Mouse (Mus musculus): ENCODE data around the gene Sbno2.

Sbno2 gene

DNA sequence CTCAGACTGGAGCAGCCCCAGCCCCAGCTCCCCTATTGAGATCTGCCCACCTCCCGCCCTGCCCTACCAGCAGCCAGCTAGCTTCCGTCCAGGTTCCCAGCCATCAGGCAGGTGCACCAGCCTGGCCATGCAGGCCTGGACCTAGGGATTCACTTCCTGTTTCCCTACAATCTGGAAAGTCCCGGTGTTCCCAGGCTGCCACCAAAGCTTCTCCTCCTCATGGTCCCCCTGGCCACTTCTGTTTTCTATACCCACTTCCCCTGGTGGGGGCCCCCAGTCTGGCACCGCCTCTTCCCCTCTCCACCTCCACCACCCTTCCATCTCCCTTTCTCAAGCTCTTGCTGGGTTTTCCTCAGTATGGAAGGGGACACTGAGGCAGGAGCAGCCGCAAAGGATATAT, at the start of gene Sbno2:
Gene Sbno2 (minus strand): TSS at position 112 of the 400 bp plus-strand sequence.
- no peak for DNase-seq (ENCODE audit: inconsistent age in 2 of 2, low spot score in 1 of 2)

DNA sequence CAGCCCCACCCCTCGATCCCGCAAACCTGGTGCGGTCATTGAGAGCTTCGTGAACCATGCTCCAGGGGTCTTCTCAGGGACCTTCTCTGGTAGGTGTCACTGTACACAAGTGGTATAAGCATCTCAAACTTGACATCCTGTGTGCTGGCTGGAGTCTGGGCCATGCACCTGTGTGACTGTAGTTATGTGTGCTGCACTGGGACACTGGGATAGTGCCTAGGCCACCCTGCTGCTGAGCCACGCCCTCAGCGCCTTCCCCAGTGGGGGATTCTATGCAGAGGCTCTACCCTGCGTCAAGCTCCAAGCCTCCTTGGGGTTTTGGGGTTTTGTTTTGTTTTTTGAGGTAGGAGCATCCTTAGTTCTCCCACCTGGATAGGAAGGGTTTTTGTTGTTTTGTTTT, 49.0 kb upstream of the Sbno2 start:
- no peak for DNase-seq (ENCODE audit: inconsistent age in 2 of 2, low spot score in 1 of 2)

DNA sequence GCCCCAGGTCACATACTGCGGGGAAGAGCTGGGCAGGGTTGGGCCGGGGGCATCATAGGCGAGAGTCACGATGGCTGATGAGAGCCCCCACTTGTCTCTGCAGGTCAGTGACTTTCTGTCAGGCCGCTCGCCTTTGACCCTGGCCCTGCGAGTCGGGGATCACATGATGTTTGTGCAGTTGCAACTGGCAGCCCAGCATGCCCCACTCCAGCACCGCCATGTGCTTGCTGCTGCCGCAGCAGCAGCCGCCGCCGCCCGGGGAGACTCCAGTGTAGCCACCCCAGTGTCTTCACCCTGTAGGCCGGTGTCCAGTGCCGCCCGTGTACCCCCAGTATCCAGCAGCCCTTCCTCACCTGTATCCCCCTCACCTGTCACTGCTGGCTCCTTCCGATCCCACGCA, 48.3 kb upstream of the Sbno2 start:
- DNase-seq (ENCODE audit: inconsistent age in 2 of 2, low spot score in 1 of 2), result peak in 1 of 2 experiments; percentile 45

DNA sequence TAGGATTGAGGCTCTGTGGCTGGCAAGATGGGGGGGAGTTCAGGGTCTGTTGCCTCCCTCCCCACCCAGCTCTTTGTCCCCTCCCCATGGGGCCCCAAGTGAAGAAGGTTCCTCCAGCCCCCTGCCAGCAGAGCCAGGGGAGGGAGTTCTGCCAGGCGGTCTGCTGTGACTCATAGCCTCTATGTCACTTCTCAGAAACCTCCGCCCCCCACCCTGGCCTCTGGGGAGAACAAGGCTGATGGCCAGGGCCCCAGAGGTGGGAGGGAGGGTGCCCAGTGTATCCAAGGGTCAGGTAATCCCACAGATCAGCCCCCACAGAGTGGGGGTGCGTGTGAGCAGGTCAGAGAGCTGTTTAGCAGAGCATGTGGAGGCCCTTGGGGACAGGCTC, 47.5 kb upstream of the Sbno2 start:
- DNase-seq (ENCODE audit: inconsistent age in 2 of 2, low spot score in 1 of 2), result peak; percentile 89 to 95

DNA sequence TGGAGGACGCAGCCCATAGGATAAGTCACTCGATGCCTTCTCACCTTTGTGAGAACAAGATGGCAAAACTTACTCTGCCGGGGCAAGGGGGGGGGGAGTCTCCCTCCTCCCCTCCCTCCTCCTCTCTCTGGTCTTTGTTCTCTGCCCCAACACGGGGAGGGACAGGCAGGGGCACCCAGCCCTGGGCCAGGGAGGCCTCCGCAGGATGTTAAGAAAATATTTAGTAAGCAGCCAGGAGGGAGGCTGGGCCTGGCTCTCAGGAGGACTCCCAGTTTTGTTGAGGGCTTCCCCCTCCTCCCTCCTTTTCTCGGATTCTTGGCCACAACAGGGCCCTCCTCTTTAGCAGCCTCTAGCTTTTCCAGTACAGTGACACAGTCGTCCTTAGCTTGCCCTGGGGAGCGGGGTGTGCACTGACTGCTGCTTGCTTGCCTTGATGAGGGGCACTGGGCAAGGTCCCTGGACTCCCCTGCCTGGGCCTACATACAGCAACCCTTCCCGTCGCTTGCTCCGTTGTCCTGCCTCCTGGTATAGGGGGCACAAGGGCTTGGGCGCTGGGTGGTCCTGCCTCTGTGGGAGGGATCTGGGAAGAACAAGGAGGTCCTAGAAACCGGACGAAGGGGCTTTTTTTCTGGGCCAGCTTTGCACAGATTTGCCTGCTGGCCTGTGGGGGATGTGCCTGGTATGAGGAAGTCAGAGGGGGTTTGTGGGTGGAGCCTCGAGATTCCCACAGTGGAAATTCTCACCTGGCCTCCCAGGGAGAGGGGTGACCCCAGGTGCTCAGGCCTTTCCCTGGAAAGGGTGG, 46.9 kb upstream of the Sbno2 start:
- peak; percentile 70 to 88 for DNase-seq (ENCODE audit: inconsistent age in 2 of 2, low spot score in 1 of 2)

DNA sequence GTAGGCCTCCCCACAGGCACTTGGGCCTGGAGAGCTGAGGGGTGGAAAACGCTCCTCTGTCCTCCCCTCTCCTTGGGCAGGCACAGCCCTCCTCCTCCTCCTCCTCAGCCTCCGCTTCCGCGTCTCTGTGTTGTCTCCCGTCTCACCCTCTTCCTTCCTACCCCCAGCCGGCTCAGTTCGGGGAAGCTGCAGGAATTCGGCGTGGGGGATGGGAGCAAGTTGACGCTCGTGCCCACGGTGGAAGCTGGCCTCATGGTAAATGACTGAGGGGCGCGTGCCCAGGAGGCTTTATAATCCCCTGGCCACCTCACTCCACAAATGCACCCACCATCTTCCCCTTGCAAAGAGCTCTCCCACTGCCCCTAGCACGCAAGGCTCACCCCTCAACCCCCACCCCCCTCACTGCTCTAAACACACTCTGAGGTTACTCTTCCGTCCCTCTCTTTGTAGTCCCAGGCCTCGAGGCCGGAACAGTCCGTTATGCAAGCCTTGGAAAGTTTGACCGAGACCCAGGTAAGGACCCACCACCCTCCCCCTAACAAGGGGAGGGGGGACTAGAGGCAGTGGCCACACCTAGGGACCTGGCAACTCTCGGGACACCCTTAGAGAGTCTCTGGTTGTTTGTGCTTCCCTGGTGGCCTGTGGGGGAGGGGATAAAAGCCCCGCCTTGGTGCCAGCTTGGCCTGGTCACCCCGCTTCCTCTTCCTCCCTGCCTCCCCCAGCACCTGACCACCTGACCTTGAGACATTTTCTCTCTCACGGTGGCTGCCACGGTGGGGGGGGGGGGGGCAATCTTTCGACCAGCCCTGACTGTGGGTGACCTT, 46.1 kb upstream of the Sbno2 start:
- DNase-seq (ENCODE audit: inconsistent age in 2 of 2, low spot score in 1 of 2), result peak; percentile 83 to 91

DNA sequence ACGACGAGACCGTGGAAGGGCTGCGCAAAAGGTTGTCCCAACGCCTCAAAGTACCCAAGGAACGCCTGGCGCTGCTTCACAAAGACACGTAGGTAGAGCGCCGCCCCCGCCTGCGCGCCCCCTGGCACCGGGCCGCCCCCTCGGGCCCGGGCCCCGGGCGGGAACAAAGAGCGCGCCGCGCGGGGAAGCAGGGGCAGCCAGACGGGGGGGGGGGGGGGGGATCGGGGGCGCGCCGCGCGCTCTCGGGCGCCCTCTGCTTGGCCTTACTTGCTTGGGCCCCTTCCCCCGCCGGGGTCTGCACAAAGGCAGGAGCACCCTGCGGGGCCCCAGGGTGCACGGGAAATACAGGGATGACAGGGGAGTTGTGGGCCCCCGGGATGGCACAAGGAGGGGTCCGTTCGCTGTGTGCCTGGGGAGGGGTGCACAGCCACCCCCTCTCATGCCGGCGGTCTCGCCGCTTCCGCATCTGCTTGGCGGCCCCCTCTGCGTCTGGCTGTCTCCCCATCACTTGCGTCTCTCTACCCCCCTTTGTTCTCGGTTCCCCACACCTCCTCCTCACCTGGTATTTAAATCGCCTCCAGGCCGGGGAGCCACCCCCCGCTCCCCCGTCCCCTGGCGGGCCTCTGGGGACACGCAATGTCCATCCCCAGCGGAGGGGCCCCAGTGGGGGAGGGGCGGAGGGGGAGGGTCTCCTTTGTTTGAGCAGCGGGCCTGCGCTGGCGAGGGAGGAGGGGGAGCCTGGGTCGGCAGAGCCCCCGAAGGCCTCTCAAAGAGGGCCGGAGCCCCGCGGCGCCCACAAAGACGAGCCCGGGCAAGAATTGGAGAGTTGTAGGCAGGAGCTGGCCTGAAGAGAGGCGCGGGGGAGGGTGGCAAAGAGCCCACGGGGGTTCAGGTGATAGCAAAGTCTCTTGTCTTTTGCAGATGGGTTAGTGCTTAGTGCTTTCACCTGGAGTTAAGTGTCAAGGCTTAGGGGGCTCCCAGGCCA, 45.1 kb upstream of the Sbno2 start:
- peak; percentile 77 to 89 for DNase-seq (ENCODE audit: inconsistent age in 2 of 2, low spot score in 1 of 2)

DNA sequence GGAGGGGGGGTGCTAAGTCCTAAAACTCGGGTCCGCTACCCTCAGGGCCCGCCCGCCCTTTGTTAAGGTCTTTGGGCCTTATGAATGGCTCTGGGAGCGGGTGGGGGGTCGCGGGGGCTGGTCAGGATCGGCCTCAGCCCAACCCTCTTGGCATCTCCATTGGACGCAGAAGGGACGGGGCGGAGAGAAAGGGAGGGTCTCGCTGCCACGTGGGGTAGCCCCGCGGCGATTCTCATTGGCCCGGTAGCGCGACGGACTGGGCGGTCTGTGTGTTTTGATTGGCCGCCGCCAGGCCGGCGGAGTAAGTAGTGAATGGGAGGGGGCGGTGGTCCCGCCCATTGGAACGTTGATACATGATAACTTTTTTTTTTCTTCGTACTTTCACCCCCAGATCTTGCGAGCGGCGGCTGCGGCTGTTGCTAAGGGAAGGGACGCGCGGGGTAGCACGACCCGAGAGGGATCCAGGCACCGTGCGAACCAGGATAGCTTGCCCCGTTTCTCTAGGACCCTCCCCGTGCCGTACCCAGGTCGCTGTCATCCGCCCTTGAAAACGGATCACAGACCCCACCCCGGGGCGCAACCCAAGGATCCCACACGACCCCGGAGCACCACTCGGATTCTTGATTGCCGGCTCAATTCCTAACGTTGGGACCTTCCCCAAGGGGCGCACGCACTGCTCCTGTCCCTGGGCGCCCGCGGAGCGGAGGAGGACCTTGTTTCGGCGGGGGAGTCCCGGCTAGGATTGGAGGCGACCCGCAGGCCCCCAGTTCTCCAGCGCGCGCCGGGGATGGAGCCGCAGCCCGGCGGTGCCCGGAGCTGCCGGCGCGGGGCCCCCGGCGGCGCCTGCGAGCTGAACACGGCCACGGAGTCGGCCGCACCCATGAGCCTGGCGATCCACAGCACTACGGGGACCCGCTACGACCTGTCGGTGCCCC, 44.2 kb upstream of the Sbno2 start:
- DNase-seq (ENCODE audit: inconsistent age in 2 of 2, low spot score in 1 of 2), result peak; percentile 99

DNA sequence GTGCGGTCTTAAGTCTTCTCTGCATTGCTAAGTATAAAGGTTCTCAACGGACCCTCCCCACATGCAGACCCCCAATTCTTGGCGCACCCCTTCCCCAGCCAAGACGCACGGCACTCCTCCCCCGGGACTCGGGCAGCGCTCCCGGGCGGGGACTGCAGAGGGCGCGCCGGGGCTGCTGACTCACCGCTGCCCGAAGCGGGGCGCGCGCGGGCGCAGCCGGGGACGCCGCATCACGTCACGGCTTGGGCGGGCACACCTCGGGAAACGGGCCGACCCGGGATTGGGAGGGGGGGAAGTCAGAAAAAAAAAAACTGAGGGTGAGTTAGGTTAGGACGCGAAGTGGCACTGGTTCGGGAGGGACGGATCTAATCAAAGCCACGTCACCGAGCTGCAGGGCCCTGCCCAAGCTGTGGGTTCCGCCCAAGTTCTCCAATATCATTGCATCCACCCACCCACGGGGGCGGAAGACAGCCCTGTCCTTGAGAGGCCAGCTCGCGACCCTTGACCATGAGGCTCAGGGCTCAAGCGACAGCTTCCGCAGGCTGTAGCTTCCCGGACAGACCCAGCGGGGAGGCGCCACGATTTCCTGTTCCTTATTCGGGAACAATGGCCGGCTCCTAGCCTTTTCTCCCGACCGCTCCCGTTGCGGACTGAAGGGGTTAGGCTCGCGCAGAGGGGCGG, 43.4 kb upstream of the Sbno2 start:
- peak; percentile 97 to 99 for DNase-seq (ENCODE audit: inconsistent age in 2 of 2, low spot score in 1 of 2)

DNA sequence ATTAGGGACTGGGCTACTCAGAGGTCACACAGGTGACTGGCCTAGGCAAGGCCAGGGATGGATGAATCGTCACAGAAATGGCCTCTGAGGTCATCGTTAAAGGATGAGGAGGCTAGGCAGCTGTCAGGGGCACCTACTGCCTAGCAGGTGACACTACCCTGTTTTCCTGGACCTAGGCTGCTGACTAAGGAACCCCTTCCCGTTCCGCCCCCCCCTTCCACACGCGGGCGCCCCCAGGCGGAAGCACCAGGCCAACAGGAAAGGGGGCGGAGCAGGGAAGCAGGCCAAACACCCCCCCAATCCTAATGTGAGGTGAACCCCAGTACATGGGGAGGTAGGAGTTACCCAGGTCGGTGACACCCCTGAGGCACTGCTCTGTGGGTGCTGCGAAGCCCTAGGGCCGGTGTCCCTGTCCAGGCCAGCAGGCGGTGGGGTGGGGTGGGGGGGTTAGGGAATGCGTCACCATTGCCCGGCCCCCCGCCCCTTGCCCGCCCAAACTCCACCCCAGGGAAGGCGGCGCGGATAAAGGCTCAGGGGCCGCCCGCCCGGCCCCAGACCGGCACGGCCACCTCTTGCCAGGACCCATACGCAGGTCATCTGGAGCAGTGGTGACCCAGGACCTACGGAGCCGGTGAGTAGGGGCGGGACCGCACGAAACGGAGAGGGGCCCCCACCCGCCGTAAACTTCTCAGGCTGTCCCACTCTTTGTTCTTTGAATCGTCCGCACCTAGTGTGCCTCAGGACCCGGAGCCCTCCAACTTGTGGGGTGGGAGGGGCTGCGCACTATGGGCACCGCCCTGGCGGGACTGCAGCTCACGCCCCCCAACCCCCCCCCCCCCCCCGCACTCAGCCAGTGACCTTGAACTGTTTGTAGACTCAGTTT, 42.6 kb upstream of the Sbno2 start, which contains the start of gene Midn:
Gene Midn (plus strand): TSS at position 554 of the 883 bp plus-strand sequence.
- peak; percentile 93 to 97 for DNase-seq (ENCODE audit: inconsistent age in 2 of 2, low spot score in 1 of 2)

DNA sequence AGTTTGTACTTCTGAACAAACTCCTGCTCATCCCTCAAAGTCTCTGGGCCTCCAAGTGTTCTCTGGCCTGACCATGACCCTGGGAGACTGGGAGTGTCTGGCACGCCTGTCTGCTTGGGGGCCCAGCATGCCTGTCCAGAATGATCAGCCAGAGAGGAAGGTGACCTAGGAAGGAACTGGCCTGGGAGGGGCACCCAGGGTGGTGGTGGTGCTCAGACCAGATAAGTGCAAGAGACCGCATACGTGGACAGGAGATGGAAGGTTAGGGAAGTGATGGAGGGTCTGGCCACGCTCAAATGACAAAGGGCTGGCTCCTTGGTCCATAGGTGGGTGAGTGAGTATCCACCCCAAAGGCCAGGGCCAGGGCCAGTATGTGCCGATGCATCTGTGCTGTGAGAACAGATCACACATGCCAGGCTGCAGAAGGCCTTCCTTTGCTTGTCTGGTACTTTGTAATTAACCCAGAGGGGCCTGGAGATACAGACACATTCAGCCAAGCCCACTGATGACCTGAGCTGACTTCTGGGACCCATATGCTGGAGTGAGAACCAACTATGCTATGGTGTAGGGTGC, 41.9 kb upstream of the Sbno2 start:
- peak in 1 of 2 experiments; percentile 63 for DNase-seq (ENCODE audit: inconsistent age in 2 of 2, low spot score in 1 of 2)

DNA sequence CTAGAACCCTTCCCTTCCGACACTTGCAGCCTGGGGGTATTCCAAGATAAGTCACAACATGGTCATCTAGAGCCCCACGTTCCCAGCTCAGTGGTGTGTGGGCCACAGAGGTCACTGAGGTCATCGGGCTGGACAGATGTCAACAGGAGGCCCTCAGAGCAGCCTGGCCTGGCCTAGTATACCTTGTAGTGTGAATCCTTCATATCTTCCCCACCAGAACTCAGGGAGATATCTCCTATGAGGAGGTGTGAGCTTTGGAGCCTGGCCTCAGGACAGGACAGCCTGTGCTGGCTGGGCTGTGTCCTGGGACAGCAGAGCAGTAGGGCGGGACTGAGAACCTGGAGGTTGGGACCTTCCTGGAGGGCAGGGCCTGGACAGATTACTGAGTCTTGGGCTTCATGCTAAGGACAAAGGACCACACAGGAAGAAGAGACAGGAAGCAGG, 41.2 kb upstream of the Sbno2 start:
- peak; percentile 54 to 78 for DNase-seq (ENCODE audit: inconsistent age in 2 of 2, low spot score in 1 of 2)

DNA sequence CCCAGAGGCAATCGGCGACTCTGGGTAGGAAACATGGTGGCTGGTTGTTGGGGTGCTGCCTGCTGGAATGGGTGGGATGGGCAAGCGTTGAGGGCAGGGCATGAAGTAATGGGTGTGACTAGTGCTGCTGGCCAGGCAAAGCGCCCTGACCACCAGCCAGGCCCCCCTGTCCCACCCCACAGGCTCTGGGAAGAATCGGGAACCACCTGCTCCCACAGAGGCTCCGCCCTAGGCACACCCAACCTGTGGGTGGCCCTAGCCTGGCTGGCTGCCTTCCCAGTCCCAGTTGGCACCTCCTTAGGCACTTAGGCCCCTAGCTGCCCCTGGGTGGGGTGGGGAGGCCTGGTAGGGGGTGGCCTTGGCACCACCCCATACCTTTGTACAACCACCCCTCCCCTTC, 40.5 kb upstream of the Sbno2 start:
- peak; percentile 65 to 70 for DNase-seq (ENCODE audit: inconsistent age in 2 of 2, low spot score in 1 of 2)

DNA sequence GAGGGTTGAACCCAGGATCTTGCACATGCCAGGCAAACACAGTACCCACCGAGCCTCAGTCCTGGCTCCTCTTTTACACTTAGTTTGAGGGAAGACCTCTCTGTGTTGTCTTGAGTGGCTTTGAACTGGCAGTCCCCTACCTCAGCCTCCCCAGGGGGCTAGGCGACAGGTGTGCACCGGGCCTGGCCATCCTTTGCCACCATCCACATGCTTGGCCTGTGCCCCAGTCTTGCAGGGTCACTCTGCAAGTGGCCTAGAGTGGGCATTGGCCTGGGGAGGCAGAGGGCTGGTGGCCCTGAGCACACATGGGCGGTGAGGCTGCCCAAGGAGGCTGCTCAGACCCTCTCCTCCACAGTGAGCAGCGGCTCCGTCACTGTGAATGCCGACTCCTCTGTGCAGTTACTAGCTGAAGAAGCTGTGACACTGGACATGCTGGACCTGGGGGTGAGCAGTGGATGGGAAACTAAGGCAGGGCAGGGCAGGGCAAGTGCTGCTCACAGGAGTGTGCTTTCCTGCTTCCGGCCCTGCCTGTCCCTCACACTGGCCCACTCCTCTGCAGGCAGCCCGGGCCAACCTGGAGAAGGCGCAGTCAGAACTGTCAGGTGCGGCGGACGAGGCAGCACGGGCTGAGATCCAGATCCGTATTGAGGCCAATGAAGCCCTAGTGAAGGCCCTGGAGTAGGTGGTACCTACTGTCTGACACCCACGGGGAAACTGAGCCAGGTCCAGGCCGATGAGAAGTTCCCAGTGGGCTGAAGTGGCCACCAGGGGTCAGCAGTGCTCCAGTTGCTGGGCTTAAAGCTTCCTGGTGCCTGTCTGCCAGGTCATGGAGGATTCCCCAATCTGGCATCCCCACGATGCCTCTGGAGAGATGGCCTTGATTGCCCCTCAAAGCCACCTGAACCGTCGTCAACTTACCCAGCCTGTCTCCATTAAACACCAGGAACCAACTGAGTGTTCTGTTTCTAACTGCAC, 39.8 kb upstream of the Sbno2 start:
- DNase-seq (ENCODE audit: inconsistent age in 2 of 2, low spot score in 1 of 2), result peak; percentile 79 to 91

DNA sequence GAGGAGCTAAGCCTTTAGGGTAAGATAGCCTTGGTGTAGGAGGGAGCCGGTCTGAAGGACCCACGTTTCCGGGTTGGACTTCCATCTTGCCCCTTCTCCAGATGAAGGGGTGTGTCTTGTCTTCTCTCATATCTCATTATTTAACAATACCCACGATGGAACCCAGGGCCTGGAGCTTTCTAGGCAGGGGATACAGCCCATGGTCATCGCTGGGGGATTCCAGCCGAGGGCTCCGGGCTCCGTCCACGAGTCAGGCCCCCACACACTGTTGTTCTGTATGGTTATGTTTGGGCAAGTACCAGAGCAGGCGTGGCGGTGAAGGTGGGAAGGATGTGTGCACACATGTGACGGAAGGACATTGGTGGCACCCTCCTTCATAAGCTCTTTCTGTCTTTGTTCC, 38.8 kb upstream of the Sbno2 start:
- DNase-seq (ENCODE audit: inconsistent age in 2 of 2, low spot score in 1 of 2), result peak in 1 of 2 experiments; percentile 34

DNA sequence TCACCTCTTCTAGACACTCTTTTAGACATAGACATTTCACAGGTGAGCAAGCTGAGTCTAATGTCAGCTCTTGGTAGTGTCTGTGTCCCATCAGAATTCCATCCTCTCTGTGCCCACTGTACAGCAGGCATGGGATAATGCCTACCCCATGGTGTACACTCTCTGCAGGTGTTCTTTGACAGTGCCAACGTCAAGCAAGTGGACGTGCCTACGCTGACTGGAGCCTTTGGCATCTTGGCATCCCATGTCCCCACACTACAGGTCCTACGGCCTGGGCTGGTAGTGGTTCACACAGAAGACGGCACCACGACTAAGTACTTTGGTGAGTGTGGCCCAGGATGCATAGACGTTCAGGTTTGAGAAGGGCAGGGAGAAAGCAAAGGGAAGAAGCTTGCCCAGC, 38.3 kb upstream of the Sbno2 start:
- peak; percentile 33 to 52 for DNase-seq (ENCODE audit: inconsistent age in 2 of 2, low spot score in 1 of 2)

DNA sequence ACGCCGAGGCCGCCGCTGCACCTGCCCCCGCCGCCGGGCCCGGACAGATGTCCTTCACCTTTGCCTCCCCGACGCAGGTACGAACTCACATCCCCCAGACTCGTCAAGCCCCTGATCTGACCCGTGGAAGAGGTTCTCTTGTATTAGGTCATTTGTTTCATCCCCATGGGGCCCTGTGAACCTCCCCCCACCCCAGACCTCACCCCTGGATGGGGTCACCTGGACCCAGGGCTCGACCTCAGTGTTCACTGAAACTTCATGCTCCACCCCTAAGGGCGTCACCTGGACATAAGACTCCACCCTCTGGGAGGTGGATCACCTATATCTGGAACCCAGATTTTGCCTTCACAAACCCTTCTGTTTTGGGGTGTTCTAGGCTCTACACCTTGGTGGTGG, 37.2 kb upstream of the Sbno2 start:
- DNase-seq (ENCODE audit: inconsistent age in 2 of 2, low spot score in 1 of 2), result no peak
